Mouse (Mus musculus): ENCODE results near the gene Zfp507.

DNA sequence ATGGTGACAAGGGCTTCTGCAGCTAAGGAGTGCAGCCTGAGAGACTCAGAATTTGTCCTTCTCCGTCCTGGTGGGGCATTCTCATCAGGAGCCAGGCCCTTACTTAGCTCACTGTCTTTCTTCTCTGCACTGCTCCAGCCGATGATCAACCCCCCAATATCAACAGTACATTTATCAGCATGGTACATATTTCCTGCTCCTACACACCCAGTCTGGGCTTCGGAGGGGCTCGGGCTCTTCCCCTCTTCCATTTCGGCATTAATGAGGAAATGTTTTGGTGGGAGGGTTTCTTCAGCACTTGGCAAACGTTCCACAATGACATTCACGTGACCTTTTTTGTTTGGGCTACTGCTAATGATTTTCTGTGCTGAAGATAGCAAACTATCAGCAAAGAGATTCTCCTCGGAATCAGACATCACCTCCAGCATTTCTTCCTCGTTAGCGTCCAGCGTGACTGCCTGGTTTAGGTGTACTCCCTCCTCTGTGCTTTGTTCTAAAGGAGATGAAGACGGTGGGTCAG is 8.6 kb downstream of the Zfp507 start:
- no peak for TF ChIP-seq CTCF (IDR thresholded peaks at IDR 0.05; ENCODE audit: low read depth, low read length)
- TF ChIP-seq POLR2A (IDR thresholded peaks at IDR 0.05; ENCODE audit: borderline replicate concordance, low read depth, low read length), result no peak

Measured in bone marrow macrophage, adult 2 months (primary cell).